In the genomic region with DNA sequence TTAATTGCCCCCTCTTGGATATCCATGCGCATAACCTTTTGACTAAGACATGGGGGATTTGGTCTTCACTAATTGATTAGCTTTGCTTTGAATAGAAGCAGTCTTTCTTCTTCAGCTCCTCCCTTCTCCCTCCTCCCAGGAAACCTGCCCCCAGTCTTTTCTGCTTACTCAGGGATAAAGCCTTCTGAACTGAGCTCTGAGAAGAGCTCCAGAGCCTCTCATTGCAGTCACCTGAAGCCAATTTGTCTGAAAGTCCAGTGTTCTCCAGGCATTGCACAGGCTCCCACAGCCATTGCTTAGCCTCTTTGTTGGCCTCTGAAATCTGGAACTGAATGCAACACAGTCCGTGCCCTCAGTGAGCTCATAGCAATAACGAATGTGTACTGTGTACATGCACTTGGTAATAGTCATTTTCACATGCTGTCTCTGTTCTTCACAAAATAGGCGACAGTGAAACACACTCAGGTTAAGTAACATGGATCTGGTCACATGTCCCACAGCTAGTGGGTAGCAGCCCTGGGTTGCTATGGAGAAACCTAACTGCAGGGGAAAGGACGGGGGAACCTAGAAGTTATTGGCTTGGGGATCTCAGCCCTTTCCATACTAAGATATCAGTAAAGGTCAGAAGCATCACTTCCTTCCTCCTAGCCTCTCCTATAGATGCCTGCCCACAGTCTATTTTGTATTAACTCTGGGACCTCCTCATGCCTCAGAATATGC, we compare ENCODE assay signal across 18 mouse cellular contexts. TPM values are rescaled to one million over a fixed set of nuclear protein-coding genes. Genes with fewer than 3 reads are reported as not detected.
A peak's percentile ranks its signal among the peaks of the same experiment; 100 is the strongest.
DNase-seq lines count a peak whose midpoint lies in the region; ATAC-seq and TF ChIP-seq lines count a peak whose summit lies in the region.
"Had no signal": no experiment of that assay in that cellular context is flagged by ENCODE, and none has a peak within 500 bp of the region (broad histone marks: within the 10 kb centered on the region; RNA-seq: fewer than 3 reads in every experiment).

No protein-coding gene starts in this region.

- ATAC-seq in forebrain, postnatal 0 days: no peak
- ATAC-seq in kidney, embryonic 16.5 days (ENCODE audit: low FRiP score, low TSS enrichment): no peak
- no peak for ATAC-seq in midbrain, postnatal 0 days (ENCODE audit: low FRiP score)
- no peak for ATAC-seq in midbrain, embryonic 15.5 days (replicated peaks)
- ATAC-seq: hindbrain, embryonic 16.5 days; Patski had no signal

- no peaks in the 10 kb centered on the region for H3K9me3 ChIP-seq in forebrain, embryonic 10.5 days
- H3K9me3 ChIP-seq in forebrain, postnatal 0 days (ENCODE audit: low read length): no peaks in the 10 kb centered on the region
- no peaks in the 10 kb centered on the region for H3K9me3 ChIP-seq in kidney, embryonic 16.5 days (ENCODE audit: low read length)
- H3K9me3 ChIP-seq in midbrain, postnatal 0 days (ENCODE audit: low read length): no peaks in the 10 kb centered on the region
- no peaks in the 10 kb centered on the region for H3K9me3 ChIP-seq in midbrain, embryonic 15.5 days
- H3K9me3 ChIP-seq: embryonic facial prominence, embryonic 12.5 days; heart, embryonic 10.5 days; kidney, embryonic 15.5 days; limb, embryonic 12.5 days; liver, embryonic 15.5 days had no signal

- no peak overlapping the region for H3K4me2 ChIP-seq in forebrain, postnatal 0 days (ENCODE audit: low read depth)
- H3K4me2 ChIP-seq in kidney, embryonic 16.5 days (replicated peaks; ENCODE audit: low read depth, low read length): no peak overlapping the region
- H3K4me2 ChIP-seq in midbrain, postnatal 0 days (ENCODE audit: low read depth, low read length, poor library complexity, severe bottlenecking): no peak overlapping the region
- H3K4me2 ChIP-seq in midbrain, embryonic 15.5 days: no peak overlapping the region
- H3K4me2 ChIP-seq: embryonic facial prominence, embryonic 12.5 days; kidney, embryonic 15.5 days; limb, embryonic 12.5 days; liver, embryonic 15.5 days had no signal

- peak overlapping the region; percentile 16; the same call in 1 of the 2 replicates for H3K27ac ChIP-seq in forebrain, embryonic 10.5 days
- no peak overlapping the region for H3K27ac ChIP-seq in forebrain, postnatal 0 days (ENCODE audit: low read depth, low read length)
- H3K27ac ChIP-seq in kidney, embryonic 16.5 days (ENCODE audit: low read length): no peak overlapping the region
- no peak overlapping the region for H3K27ac ChIP-seq in midbrain, postnatal 0 days (ENCODE audit: low read depth, low read length)
- no peak overlapping the region for H3K27ac ChIP-seq in midbrain, embryonic 15.5 days
- H3K27ac ChIP-seq: embryonic facial prominence, embryonic 12.5 days; heart, embryonic 10.5 days; kidney, embryonic 15.5 days; limb, embryonic 12.5 days; liver, embryonic 15.5 days had no signal

- peaks cover 1% of the 10 kb centered on the region; the same call in 1 of the 2 replicates for H3K27me3 ChIP-seq in forebrain, embryonic 10.5 days (ENCODE audit: poor library complexity, severe bottlenecking)
- H3K27me3 ChIP-seq in forebrain, postnatal 0 days (ENCODE audit: insufficient read depth, low read length): no peaks in the 10 kb centered on the region
- H3K27me3 ChIP-seq in kidney, embryonic 16.5 days (ENCODE audit: insufficient read depth, low read length): no peaks in the 10 kb centered on the region
- no peaks in the 10 kb centered on the region for H3K27me3 ChIP-seq in midbrain, postnatal 0 days (ENCODE audit: insufficient read depth, low read length)
- no peaks in the 10 kb centered on the region for H3K27me3 ChIP-seq in midbrain, embryonic 15.5 days (replicated peaks)
- H3K27me3 ChIP-seq: embryonic facial prominence, embryonic 12.5 days; kidney, embryonic 15.5 days; limb, embryonic 12.5 days; liver, embryonic 15.5 days; Patski had no signal

- no peak overlapping the region for H3K4me3 ChIP-seq in forebrain, embryonic 10.5 days
- H3K4me3 ChIP-seq in forebrain, postnatal 0 days (ENCODE audit: low read depth, low read length): no peak overlapping the region
- no peak overlapping the region for H3K4me3 ChIP-seq in kidney, embryonic 16.5 days (ENCODE audit: low read length)
- H3K4me3 ChIP-seq in midbrain, postnatal 0 days (ENCODE audit: low read depth, low read length): no peak overlapping the region
- no peak overlapping the region for H3K4me3 ChIP-seq in midbrain, embryonic 15.5 days
- H3K4me3 ChIP-seq: embryonic facial prominence, embryonic 12.5 days; heart, embryonic 10.5 days; kidney, embryonic 15.5 days; limb, embryonic 12.5 days; liver, embryonic 15.5 days had no signal

- no peak for DNase-seq in forebrain, embryonic 10.5 days (ENCODE audit: extremely low spot score, low spot score)
- no peak for DNase-seq in forebrain, postnatal 0 days
- no peak for DNase-seq in kidney, postnatal 4 days
- DNase-seq in midbrain, postnatal 0 days (ENCODE audit: low spot score): no peak
- DNase-seq in T-cell, adult 2 months (ENCODE audit: low spot score): no peak
- DNase-seq in cerebellum, adult 11-12 months: no peak
- DNase-seq: heart, postnatal 10 days; lung, postnatal 10 days; right cerebral cortex, adult 18-20 months had no signal

- WGBS in forebrain, embryonic 10.5 days: 62% methylated on average over 5 of the region's 5 CpGs
- 42% methylated on average over 5 of the region's 5 CpGs for WGBS in forebrain, postnatal 0 days
- 82% methylated on average over 5 of the region's 5 CpGs for WGBS in kidney, embryonic 16.5 days
- 64% methylated on average over 5 of the region's 5 CpGs for WGBS in midbrain, postnatal 0 days
- WGBS in midbrain, embryonic 15.5 days: 62% methylated on average over 5 of the region's 5 CpGs

- H3K4me1 ChIP-seq in forebrain, embryonic 10.5 days: peaks cover 55% of the 10 kb centered on the region
- peaks cover 24% of the 10 kb centered on the region for H3K4me1 ChIP-seq in forebrain, postnatal 0 days (ENCODE audit: insufficient read depth)
- H3K4me1 ChIP-seq in kidney, embryonic 16.5 days (ENCODE audit: insufficient read depth, low read length): peaks cover 26% of the 10 kb centered on the region
- H3K4me1 ChIP-seq in midbrain, postnatal 0 days (ENCODE audit: insufficient read depth, low read length): peaks cover 6% of the 10 kb centered on the region
- H3K4me1 ChIP-seq in midbrain, embryonic 15.5 days: peaks cover 38% of the 10 kb centered on the region

- peaks cover 44% of the 10 kb centered on the region for H3K36me3 ChIP-seq in forebrain, embryonic 10.5 days (replicated peaks)
- peaks cover 40% of the 10 kb centered on the region for H3K36me3 ChIP-seq in forebrain, postnatal 0 days (ENCODE audit: insufficient read depth)
- peaks cover 16% of the 10 kb centered on the region for H3K36me3 ChIP-seq in kidney, embryonic 16.5 days (ENCODE audit: insufficient read depth, low read length)
- H3K36me3 ChIP-seq in midbrain, postnatal 0 days (ENCODE audit: insufficient read depth, low read length): peaks cover 29% of the 10 kb centered on the region
- H3K36me3 ChIP-seq in midbrain, embryonic 15.5 days (replicated peaks): peaks cover 35% of the 10 kb centered on the region

- H3K9ac ChIP-seq in forebrain, postnatal 0 days: no peak overlapping the region
- peak overlapping the region; percentile 32; the same call in 1 of the 2 replicates for H3K9ac ChIP-seq in kidney, embryonic 16.5 days (replicated peaks; ENCODE audit: low read length)
- H3K9ac ChIP-seq in midbrain, postnatal 0 days (replicated peaks; ENCODE audit: low read length, poor library complexity, severe bottlenecking): peak overlapping the region; percentile 46; the same call in 1 of the 2 replicates
- H3K9ac ChIP-seq in midbrain, embryonic 15.5 days: no peak overlapping the region
- H3K9ac ChIP-seq: embryonic facial prominence, embryonic 12.5 days; kidney, embryonic 15.5 days; limb, embryonic 12.5 days; liver, embryonic 15.5 days had no signal

- TF ChIP-seq CTCF in forebrain, postnatal 0 days (IDR thresholded peaks at IDR 0.05; ENCODE audit: low read depth): no peak
- no peak for TF ChIP-seq CTCF in midbrain, postnatal 0 days (IDR thresholded peaks at IDR 0.05)

RNA-seq across cellular contexts. Expression of gene Tef, which starts 11.9 kb away (rescaled TPM):
- polyA plus RNA-seq in forebrain, embryonic 10.5 days (2016; fragmentation: Nextera tagmentation; extraction: Ambion mirVana): 13.5 and 13.7 TPM in 2 replicates
- 60.2 and 71.8 TPM in 2 replicates for total RNA-seq in forebrain, postnatal 0 days (2014; rRNA removed)
- 21.9 and 27.8 TPM in 2 replicates for polyA plus RNA-seq in forebrain, postnatal 0 days (2015; fragmentation: Nextera tagmentation; extraction: Ambion mirVana)
- 25.7 and 28.9 TPM in 2 replicates for polyA plus RNA-seq in kidney, embryonic 16.5 days (2015; fragmentation: Nextera tagmentation; extraction: Ambion mirVana)
- 60.1 and 60.6 TPM in 2 replicates for total RNA-seq in midbrain, postnatal 0 days (2014; rRNA removed)
- 23.6 and 25.4 TPM in 2 replicates for polyA plus RNA-seq in midbrain, postnatal 0 days (2015; fragmentation: Nextera tagmentation; extraction: Ambion mirVana)
- polyA plus RNA-seq in midbrain, embryonic 15.5 days (2015; fragmentation: Nextera tagmentation; extraction: Ambion mirVana): 24.0 and 25.2 TPM in 2 replicates

RNA-seq across cellular contexts. Expression of gene Tob2, which starts 44.5 kb away (rescaled TPM):
- polyA plus RNA-seq in forebrain, embryonic 10.5 days (2016; fragmentation: Nextera tagmentation; extraction: Ambion mirVana): 20.1 and 20.3 TPM in 2 replicates
- total RNA-seq in forebrain, postnatal 0 days (2014; rRNA removed): 9.2 and 13.0 TPM in 2 replicates
- 11.4 TPM in 2 replicates for polyA plus RNA-seq in forebrain, postnatal 0 days (2015; fragmentation: Nextera tagmentation; extraction: Ambion mirVana)
- 29.6 and 32.6 TPM in 2 replicates for polyA plus RNA-seq in kidney, embryonic 16.5 days (2015; fragmentation: Nextera tagmentation; extraction: Ambion mirVana)
- 10.9 and 15.4 TPM in 2 replicates for total RNA-seq in midbrain, postnatal 0 days (2014; rRNA removed)
- polyA plus RNA-seq in midbrain, postnatal 0 days (2015; fragmentation: Nextera tagmentation; extraction: Ambion mirVana): 12.2 and 14.2 TPM in 2 replicates
- polyA plus RNA-seq in midbrain, embryonic 15.5 days (2015; fragmentation: Nextera tagmentation; extraction: Ambion mirVana): 16.5 and 18.5 TPM in 2 replicates

RNA-seq across cellular contexts. Expression of gene Phf5a, which starts 57.6 kb away (rescaled TPM):
- 255 and 271 TPM in 2 replicates for polyA plus RNA-seq in forebrain, embryonic 10.5 days (2016; fragmentation: Nextera tagmentation; extraction: Ambion mirVana)
- 41.5 and 48.5 TPM in 2 replicates for total RNA-seq in forebrain, postnatal 0 days (2014; rRNA removed)
- polyA plus RNA-seq in forebrain, postnatal 0 days (2015; fragmentation: Nextera tagmentation; extraction: Ambion mirVana): 107 and 112 TPM in 2 replicates
- 167 and 172 TPM in 2 replicates for polyA plus RNA-seq in kidney, embryonic 16.5 days (2015; fragmentation: Nextera tagmentation; extraction: Ambion mirVana)
- 31.8 and 34.1 TPM in 2 replicates for total RNA-seq in midbrain, postnatal 0 days (2014; rRNA removed)
- polyA plus RNA-seq in midbrain, postnatal 0 days (2015; fragmentation: Nextera tagmentation; extraction: Ambion mirVana): 107 and 118 TPM in 2 replicates
- 124 and 134 TPM in 2 replicates for polyA plus RNA-seq in midbrain, embryonic 15.5 days (2015; fragmentation: Nextera tagmentation; extraction: Ambion mirVana)

RNA-seq across cellular contexts. Expression of gene Aco2, which starts 58.0 kb away (rescaled TPM):
- polyA plus RNA-seq in forebrain, embryonic 10.5 days (2016; fragmentation: Nextera tagmentation; extraction: Ambion mirVana): 147 and 148 TPM in 2 replicates
- total RNA-seq in forebrain, postnatal 0 days (2014; rRNA removed): 354 and 357 TPM in 2 replicates
- polyA plus RNA-seq in forebrain, postnatal 0 days (2015; fragmentation: Nextera tagmentation; extraction: Ambion mirVana): 234 and 251 TPM in 2 replicates
- 281 and 293 TPM in 2 replicates for polyA plus RNA-seq in kidney, embryonic 16.5 days (2015; fragmentation: Nextera tagmentation; extraction: Ambion mirVana)
- 380 and 412 TPM in 2 replicates for total RNA-seq in midbrain, postnatal 0 days (2014; rRNA removed)
- 257 and 279 TPM in 2 replicates for polyA plus RNA-seq in midbrain, postnatal 0 days (2015; fragmentation: Nextera tagmentation; extraction: Ambion mirVana)
- 265 and 271 TPM in 2 replicates for polyA plus RNA-seq in midbrain, embryonic 15.5 days (2015; fragmentation: Nextera tagmentation; extraction: Ambion mirVana)

Comparison
In these comparisons a context has a peak if more than half of its experiments do, and no peak if none do; other contexts are left out.
1. H3K9ac ChIP-seq: peak in kidney, embryonic 16.5 days (single experiment) and midbrain, postnatal 0 days (single experiment); none in forebrain, postnatal 0 days (single experiment) and midbrain, embryonic 15.5 days (single experiment).